Mouse (Mus musculus) embryonic facial prominence, embryonic 10.5 days (tissue): ENCODE data around the gene Nosip. TPM values are rescaled to one million over a fixed set of nuclear protein-coding genes. Genes with fewer than 3 reads are reported as not detected.

Experiments used
- microRNA counts: library from miRNA; unstranded; fragments of <30 nt; microRNA quantifications from one replicate; lab custom pipeline; 2017
- microRNA-seq: library from miRNA; unstranded; fragments of <30 nt; microRNA quantifications from one replicate; pipeline ENCODE4, GENCODE M21; 2017
- polyA plus RNA-seq: library from polyadenylated mRNA; unstranded; fragments of >200 nt; fragmentation: Nextera tagmentation; extraction: Ambion mirVana; gene quantifications from 2 replicates; pipeline ENCODE4 v1.2.1, GENCODE M21; 2016

Gene Nosip
- polyA plus RNA-seq, 1 experiment from 2014 or later, result 70.8 TPM

MicroRNAs within 50 kb of the gene (microRNA counts, 519-probe panel; counts per million panel counts)
- 188 counts per million, percentile 57 among the panel's probes with 10 or more counts for microRNA mmu-miR-150 (lab: Ali Mortazavi, UCI)

Small RNA genes lying within 50 kb of the gene (microRNA-seq; reads per million reads assigned to microRNA genes)
- gene Mir150, result 3.7 reads per million, percentile 6 among the genes with 10 or more reads in this experiment
- 48.5 reads per million, percentile 42 among the genes with 10 or more reads in this experiment for gene Mir5121
- 1.5 reads per million for gene Mir7054

Other genes with a start within 250 kb of the Nosip start
- 169 and 173 TPM in 2 replicates for gene Nup62, start 246.3 kb upstream of the Nosip start, polyA plus RNA-seq
- 1.0 and 1.5 TPM in 2 replicates for gene Il4i1, start 246.0 kb upstream of the Nosip start, polyA plus RNA-seq
- gene Atf5, start 245.8 kb upstream of the Nosip start, polyA plus RNA-seq, result 3.2 and 3.6 TPM in 2 replicates
- 92.2 and 95.4 TPM in 2 replicates for gene Akt1s1, start 213.4 kb upstream of the Nosip start, polyA plus RNA-seq
- 77.2 and 82.7 TPM in 2 replicates for gene Tbc1d17, start 213.3 kb upstream of the Nosip start, polyA plus RNA-seq
- gene Pnkp, start 205.3 kb upstream of the Nosip start, polyA plus RNA-seq, result 34.4 and 36.3 TPM in 2 replicates
- gene Ptov1, start 192.6 kb upstream of the Nosip start, polyA plus RNA-seq, result 514 and 525 TPM in 2 replicates
- 135 and 146 TPM in 2 replicates for gene Med25, start 169.7 kb upstream of the Nosip start, polyA plus RNA-seq
- gene Fuz, start 166.3 kb upstream of the Nosip start, polyA plus RNA-seq, result 17.6 and 20.1 TPM in 2 replicates
- gene Ap2a1, start 132.9 kb upstream of the Nosip start, polyA plus RNA-seq, result 75.1 and 77.1 TPM in 2 replicates
- 0.14 and 0.30 TPM in 2 replicates for gene Tsks, start 119.2 kb upstream of the Nosip start, polyA plus RNA-seq
- 18.5 and 18.8 TPM in 2 replicates for gene Cpt1c, start 87.6 kb upstream of the Nosip start, polyA plus RNA-seq
- gene Prmt1, start 75.9 kb upstream of the Nosip start, polyA plus RNA-seq, result 968 and 991 TPM in 2 replicates
- 70.3 and 77.5 TPM in 2 replicates for gene Irf3, start 64.8 kb upstream of the Nosip start, polyA plus RNA-seq
- 87.0 and 90.7 TPM in 2 replicates for gene Bcl2l12, start 63.7 kb upstream of the Nosip start, polyA plus RNA-seq
- 46.2 and 47.9 TPM in 2 replicates for gene Scaf1, start 46.1 kb upstream of the Nosip start, polyA plus RNA-seq
- 18.8 and 20.3 TPM in 2 replicates for gene Rras, start 44.5 kb upstream of the Nosip start, polyA plus RNA-seq
- 13.4 and 14.9 TPM in 2 replicates for gene Prr12, start 9.5 kb upstream of the Nosip start, polyA plus RNA-seq
- 23.3 and 24.4 TPM in 2 replicates for gene Prrg2, start 248 bp downstream of the Nosip start, polyA plus RNA-seq
- gene Rcn3, start 29.8 kb downstream of the Nosip start, polyA plus RNA-seq, result 144 and 156 TPM in 2 replicates
- gene Fcgrt, start 41.4 kb downstream of the Nosip start, polyA plus RNA-seq, result 6.0 and 7.0 TPM in 2 replicates
- gene Rps11, start 62.0 kb downstream of the Nosip start, polyA plus RNA-seq, result 1,885 and 1,917 TPM in 2 replicates
- 1,273 and 1,282 TPM in 2 replicates for gene Rpl13a, start 66.3 kb downstream of the Nosip start, polyA plus RNA-seq
- 0.31 TPM in 1 of 2 replicates, not detected in the other for gene Gm45713, start 73.8 kb downstream of the Nosip start, polyA plus RNA-seq
- gene Flt3l, start 74.0 kb downstream of the Nosip start, polyA plus RNA-seq, result 0.97 and 1.8 TPM in 2 replicates
- 99.6 and 103 TPM in 2 replicates for gene Pih1d1, start 91.9 kb downstream of the Nosip start, polyA plus RNA-seq
- gene Aldh16a1, start 92.2 kb downstream of the Nosip start, polyA plus RNA-seq, result 65.3 and 71.7 TPM in 2 replicates
- 0.74 and 1.2 TPM in 2 replicates for gene Slc17a7, start 101.5 kb downstream of the Nosip start, polyA plus RNA-seq
- 0.10 and 0.29 TPM in 2 replicates for gene Gfy, start 117.1 kb downstream of the Nosip start, polyA plus RNA-seq
- not detected in 2 replicates for gene Pth2, start 118.6 kb downstream of the Nosip start, polyA plus RNA-seq
- 0.62 and 0.67 TPM in 2 replicates for gene Ccdc155, start 142.5 kb downstream of the Nosip start, polyA plus RNA-seq
- gene Dkkl1, start 149.7 kb downstream of the Nosip start, polyA plus RNA-seq, result 1.2 and 2.0 TPM in 2 replicates
- gene Tead2, start 153.3 kb downstream of the Nosip start, polyA plus RNA-seq, result 394 and 421 TPM in 2 replicates
- gene Cd37, start 176.7 kb downstream of the Nosip start, polyA plus RNA-seq, result 0.50 and 0.88 TPM in 2 replicates
- 0.28 and 0.32 TPM in 2 replicates for gene Slc6a16, start 178.7 kb downstream of the Nosip start, polyA plus RNA-seq
- not detected in 2 replicates for gene Slc6a21, start 215.1 kb downstream of the Nosip start, polyA plus RNA-seq